Mouse (Mus musculus) stomach, embryonic 14.5 days (tissue): ENCODE measurements around the gene Agl. TPM values are rescaled to one million over a fixed set of nuclear protein-coding genes. Genes with fewer than 3 reads are reported as not detected.

Experiments
- ATAC-seq: fragments of 200-750 bp; cut with Nextera tagmentation; 2 replicates; pipeline ENCODE4 v1.8.0; 2017; ENCODE audit warnings: low read depth, moderate TSS enrichment; ENCODE audit not compliant: insufficient number of reproducible peaks, insufficient read depth, low FRiP score
- H3K27ac ChIP-seq: fragments of 300-500 bp; sonication (generic); 2 replicates; pipeline ENCODE4 v1.5.1; 2014; ENCODE audit warnings: mild to moderate bottlenecking, low read length, moderate library complexity, mixed read lengths
- H3K27me3 ChIP-seq: fragments of 300-500 bp; sonication (generic); 2 replicates; pipeline ENCODE4 v1.6.1; 2014; ENCODE audit warnings: low read length, control low read depth, mixed read lengths; ENCODE audit not compliant: control insufficient read depth, insufficient read depth
- H3K36me3 ChIP-seq: fragments of 300-500 bp; sonication (generic); 2 replicates; pipeline ENCODE4 v1.6.1; 2014; ENCODE audit warnings: mild to moderate bottlenecking, control low read depth, low read length, moderate library complexity, mixed read lengths; ENCODE audit not compliant: control insufficient read depth, insufficient read depth
- H3K4me1 ChIP-seq: fragments of 300-500 bp; sonication (generic); 2 replicates; pipeline ENCODE4 v1.6.1; 2014; ENCODE audit warnings: low read length, control low read depth, mixed read lengths; ENCODE audit not compliant: control insufficient read depth, insufficient read depth
- H3K4me2 ChIP-seq: fragments of 300-500 bp; sonication (generic); replicated peaks from 2 replicates; pipeline ENCODE4 v1.6.1; 2014; ENCODE audit warnings: low read depth, low read length, control low read depth
- H3K4me3 ChIP-seq: fragments of 300-500 bp; sonication (generic); 2 replicates; pipeline ENCODE4 v1.5.1; 2014; ENCODE audit warnings: low read depth, low read length, control low read depth
- H3K9ac ChIP-seq: fragments of 300-500 bp; sonication (generic); replicated peaks from 2 replicates; pipeline ENCODE4 v1.6.1; 2014; ENCODE audit warnings: low read depth, mild to moderate bottlenecking, control low read depth, low read length, moderate library complexity, mixed read lengths
- H3K9me3 ChIP-seq: fragments of 300-500 bp; sonication (generic); 2 replicates; pipeline ENCODE4 v1.6.1; 2016; ENCODE audit warnings: low read depth, low read length, control low read depth; ENCODE audit not compliant: control insufficient read depth
- WGBS: fragments of 180-500 bp; shearing (Covaris S2); extraction: QIAGEN DNeasy Blood & Tissue Kit; methylation state at CpG from one replicate; pipeline ENCODE4 v1.1.7; 2014; 5-methylcytosine and 5-hydroxymethylcytosine counted together
- polyA plus RNA-seq: library from polyadenylated mRNA; unstranded; fragments of >200 nt; fragmentation: Nextera tagmentation; extraction: Ambion mirVana; gene quantifications from 2 replicates; pipeline ENCODE4 v1.2.1, GENCODE M21; 2014

Agl gene
- polyA plus RNA-seq, 1 experiment from 2014 or later = 18.8 TPM

GRCm38 (mm10) chr3:116809221-116809620 is 1.3 kb upstream of the Agl start:
- 94% methylated on average over 6 of the region's 6 CpGs for whole genome bisulfite sequencing

GRCm38 (mm10) chr3:116808507-116809217 is 696 bp upstream of the Agl start:
- no peaks in the 10 kb centered on the region for H3K36me3 ChIP-seq
- H3K4me1 ChIP-seq = no peaks in the 10 kb centered on the region; the same call in 1 of the 2 replicates
- 55% methylated on average over 10 of the region's 10 CpGs for WGBS
- peak overlapping the region; percentile 60 for H3K9ac ChIP-seq
- peak overlapping the region; percentile 75 for H3K4me3 ChIP-seq
- peak; percentile 50; the same call in 1 of the 2 replicates for ATAC-seq
- no peaks in the 10 kb centered on the region for H3K27me3 ChIP-seq
- H3K4me2 ChIP-seq = peak overlapping the region; percentile 76
- peak overlapping the region; percentile 87; the same call in 1 of the 2 replicates for H3K27ac ChIP-seq
- H3K9me3 ChIP-seq = no peaks in the 10 kb centered on the region

More at GRCm38 (mm10) chr3:116809221-116809620, 1.3 kb upstream of the Agl start:
- no peak overlapping the region for H3K4me2 ChIP-seq
- no peaks in the 10 kb centered on the region for H3K9me3 ChIP-seq
- H3K27me3 ChIP-seq = no peaks in the 10 kb centered on the region
- no peaks in the 10 kb centered on the region for H3K36me3 ChIP-seq
- no peak overlapping the region for H3K27ac ChIP-seq
- no peaks in the 10 kb centered on the region; the same call in 1 of the 2 replicates for H3K4me1 ChIP-seq
- H3K9ac ChIP-seq = no peak overlapping the region
- no peak for ATAC-seq
- H3K4me3 ChIP-seq = no peak overlapping the region

DNA sequence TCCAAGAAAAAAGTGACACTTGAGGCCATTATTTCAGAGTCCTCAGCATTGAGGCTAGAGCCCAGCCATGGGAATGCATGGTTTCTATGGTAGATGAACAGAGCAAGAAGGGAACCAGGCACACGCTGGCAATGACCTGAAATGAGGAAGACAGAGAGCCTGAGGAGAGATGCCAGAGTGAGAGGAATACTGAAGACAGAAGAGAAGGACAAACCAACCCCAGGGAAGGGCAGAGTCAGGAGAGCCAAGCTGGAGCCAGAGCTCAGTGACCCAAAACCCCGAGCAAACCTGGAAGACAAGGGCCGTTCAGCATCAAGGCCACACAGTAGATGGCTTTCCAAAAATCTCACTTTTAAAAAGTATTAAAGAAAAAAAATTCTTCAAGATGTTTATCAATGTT is 2.1 kb downstream of the Agl start:
- Histone ChIP-seq H3K9me3 (no peaks in the 10 kb centered on the region), H3K27me3 (no peaks in the 10 kb centered on the region), H3K4me2 (no peak overlapping the region), H3K4me1 (no peaks in the 10 kb centered on the region; the same call in 1 of the 2 replicates), H3K36me3 (no peaks in the 10 kb centered on the region), H3K9ac (no peak overlapping the region), H3K4me3 (no peak overlapping the region), H3K27ac (no peak overlapping the region)
- 93% methylated on average over 3 of the region's 3 CpGs for WGBS
- ATAC-seq = no peak

- Histone ChIP-seq H3K27ac (no peak overlapping the region), H3K9ac (no peak overlapping the region), H3K9me3 (no peaks in the 10 kb centered on the region), H3K4me2 (no peak overlapping the region), H3K27me3 (no peaks in the 10 kb centered on the region), H3K4me1 (no peaks in the 10 kb centered on the region; the same call in 1 of the 2 replicates), H3K36me3 (no peaks in the 10 kb centered on the region), H3K4me3 (no peak overlapping the region)
- WGBS = 53% methylated on average over 6 of the region's 6 CpGs
- no peak for ATAC-seq
Measured at GRCm38 (mm10) chr3:116804746-116805285, 3.1 kb downstream of the Agl start.

GRCm38 (mm10) chr3:116801755-116802154 is 6.2 kb downstream of the Agl start:
- Histone ChIP-seq H3K27me3 (no peaks in the 10 kb centered on the region), H3K27ac (no peak overlapping the region), H3K9ac (no peak overlapping the region), H3K36me3 (no peaks in the 10 kb centered on the region), H3K4me3 (no peak overlapping the region), H3K9me3 (no peaks in the 10 kb centered on the region), H3K4me2 (no peak overlapping the region), H3K4me1 (no peaks in the 10 kb centered on the region; the same call in 1 of the 2 replicates)
- ATAC-seq = no peak
- 35% methylated on average over 8 of the region's 8 CpGs for WGBS

- 61% methylated on average over 4 of the region's 4 CpGs for WGBS
- H3K27ac ChIP-seq = no peak overlapping the region
- no peaks in the 10 kb centered on the region for H3K27me3 ChIP-seq
- no peak overlapping the region for H3K4me3 ChIP-seq
- no peaks in the 10 kb centered on the region for H3K9me3 ChIP-seq
- no peak overlapping the region for H3K4me2 ChIP-seq
- H3K4me1 ChIP-seq = no peaks in the 10 kb centered on the region
- ATAC-seq = no peak
- H3K36me3 ChIP-seq = no peaks in the 10 kb centered on the region; the same call in 1 of the 2 replicates
- H3K9ac ChIP-seq = no peak overlapping the region
Measured at GRCm38 (mm10) chr3:116798821-116799510, 9.0 kb downstream of the Agl start.

DNA sequence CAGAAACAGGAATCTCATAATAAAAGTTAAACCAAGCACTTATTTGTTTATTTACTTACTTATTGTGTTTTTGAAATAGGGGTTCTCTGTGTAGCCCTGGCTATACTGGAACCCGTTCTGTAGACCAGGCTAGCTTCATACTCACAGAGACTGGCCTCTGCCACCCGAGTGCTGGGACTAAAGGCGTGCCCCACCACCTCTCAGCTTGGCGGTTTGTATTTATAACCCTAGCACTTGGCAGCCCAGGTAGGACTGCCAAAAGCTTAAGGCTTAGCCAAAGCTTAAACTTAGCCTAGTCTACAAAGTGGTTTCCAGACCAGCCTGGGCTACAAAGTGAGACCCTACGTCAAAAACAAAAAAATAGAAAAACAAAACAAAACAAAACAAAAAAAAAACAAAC is 19.1 kb downstream of the Agl start:
- Histone ChIP-seq H3K4me2 (no peak overlapping the region), H3K9me3 (no peaks in the 10 kb centered on the region), H3K27ac (no peak overlapping the region), H3K4me1 (no peaks in the 10 kb centered on the region), H3K4me3 (no peak overlapping the region), H3K36me3 (peaks cover 41% of the 10 kb centered on the region), H3K9ac (no peak overlapping the region), H3K27me3 (no peaks in the 10 kb centered on the region)
- no peak for ATAC-seq
- 89% methylated on average over 5 of the region's 5 CpGs for WGBS

DNA sequence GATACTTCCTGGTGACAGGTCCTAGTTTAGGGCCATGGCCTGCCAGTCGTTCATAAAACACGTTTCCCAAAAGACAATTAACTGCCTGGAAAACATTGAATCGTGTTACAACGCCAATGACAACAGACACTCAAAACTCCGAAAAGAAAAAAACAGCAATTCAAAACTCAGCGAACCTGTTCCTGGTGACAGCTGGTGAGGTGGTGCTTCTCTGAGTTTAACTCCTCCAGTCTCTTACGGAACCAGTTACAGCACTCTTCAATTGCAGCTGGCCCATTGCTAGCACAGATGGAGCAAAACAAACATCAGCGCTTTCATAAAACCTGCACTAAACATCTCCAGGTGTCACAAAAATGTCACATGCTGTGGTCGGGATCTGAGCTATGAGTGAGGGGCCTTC is 21.4 kb downstream of the Agl start:
- H3K4me1 ChIP-seq = no peaks in the 10 kb centered on the region
- no peak overlapping the region for H3K4me2 ChIP-seq
- no peak overlapping the region for H3K4me3 ChIP-seq
- no peaks in the 10 kb centered on the region for H3K27me3 ChIP-seq
- no peak for ATAC-seq
- peaks cover 38% of the 10 kb centered on the region for H3K36me3 ChIP-seq
- H3K9ac ChIP-seq = no peak overlapping the region
- WGBS = 77% methylated on average over 9 of the region's 9 CpGs
- H3K9me3 ChIP-seq = no peaks in the 10 kb centered on the region
- H3K27ac ChIP-seq = no peak overlapping the region
